Mouse (Mus musculus) fibroblast of lung, adult 2 months (primary cell): ENCODE results near the gene Slc24a5.

Experiments
- DNase-seq: peaks from one replicate; pipeline ENCODE4 v3.0.0-alpha.2; 2011; ENCODE audit warnings: low read depth

The Slc24a5 gene

DNA sequence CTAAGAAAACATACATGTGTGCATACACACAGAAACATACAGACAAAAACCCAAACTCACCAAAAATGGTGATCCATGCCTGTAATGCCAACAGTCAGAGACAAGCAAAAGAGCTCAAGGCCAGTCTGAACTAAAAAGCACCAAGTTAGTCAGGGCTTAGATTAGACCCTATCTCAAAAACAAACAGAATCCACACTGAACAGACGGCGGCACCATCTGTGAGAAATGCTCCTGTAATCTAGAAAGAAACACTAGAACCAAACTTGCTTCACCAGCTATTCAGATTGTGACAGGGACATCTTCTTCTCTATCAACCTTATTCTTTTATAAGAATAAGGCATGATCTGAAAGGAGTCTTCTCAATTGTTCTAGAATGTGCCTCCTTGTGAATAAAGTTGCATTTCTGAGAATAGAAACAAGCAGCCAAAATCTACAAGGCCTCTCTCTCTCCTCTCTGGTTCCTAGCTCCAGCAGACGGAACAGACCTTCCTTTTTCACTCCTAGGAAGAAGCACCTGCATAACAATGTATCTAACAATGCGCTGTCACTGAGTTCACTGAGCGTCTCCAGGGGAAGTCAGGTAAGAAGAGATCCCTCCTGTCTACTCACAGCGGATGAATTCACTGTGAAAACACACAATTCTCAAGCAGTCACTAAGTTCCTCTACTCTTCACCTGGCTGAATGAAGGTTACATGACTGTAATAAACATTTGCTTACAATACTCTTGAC lies 51.6 kb downstream of the Slc24a5 start:
- DNase-seq, result no peak

DNA sequence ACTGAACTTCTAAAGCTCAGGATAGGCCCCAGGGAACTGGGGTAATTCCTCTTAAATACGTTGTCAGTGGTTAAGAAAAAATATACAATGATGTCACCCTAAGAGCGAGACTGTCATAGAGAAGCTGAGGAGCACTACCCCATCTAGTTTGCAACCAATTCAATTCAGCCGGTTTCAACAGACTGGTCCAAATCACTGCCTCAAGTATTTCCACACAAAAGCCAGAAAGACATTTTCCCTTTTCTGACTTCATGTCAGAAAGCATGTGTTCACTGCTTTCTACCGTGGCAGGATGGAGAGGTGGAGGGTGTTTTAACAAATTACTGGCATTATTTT lies 54.3 kb downstream of the Slc24a5 start:
- DNase-seq, result no peak

DNA sequence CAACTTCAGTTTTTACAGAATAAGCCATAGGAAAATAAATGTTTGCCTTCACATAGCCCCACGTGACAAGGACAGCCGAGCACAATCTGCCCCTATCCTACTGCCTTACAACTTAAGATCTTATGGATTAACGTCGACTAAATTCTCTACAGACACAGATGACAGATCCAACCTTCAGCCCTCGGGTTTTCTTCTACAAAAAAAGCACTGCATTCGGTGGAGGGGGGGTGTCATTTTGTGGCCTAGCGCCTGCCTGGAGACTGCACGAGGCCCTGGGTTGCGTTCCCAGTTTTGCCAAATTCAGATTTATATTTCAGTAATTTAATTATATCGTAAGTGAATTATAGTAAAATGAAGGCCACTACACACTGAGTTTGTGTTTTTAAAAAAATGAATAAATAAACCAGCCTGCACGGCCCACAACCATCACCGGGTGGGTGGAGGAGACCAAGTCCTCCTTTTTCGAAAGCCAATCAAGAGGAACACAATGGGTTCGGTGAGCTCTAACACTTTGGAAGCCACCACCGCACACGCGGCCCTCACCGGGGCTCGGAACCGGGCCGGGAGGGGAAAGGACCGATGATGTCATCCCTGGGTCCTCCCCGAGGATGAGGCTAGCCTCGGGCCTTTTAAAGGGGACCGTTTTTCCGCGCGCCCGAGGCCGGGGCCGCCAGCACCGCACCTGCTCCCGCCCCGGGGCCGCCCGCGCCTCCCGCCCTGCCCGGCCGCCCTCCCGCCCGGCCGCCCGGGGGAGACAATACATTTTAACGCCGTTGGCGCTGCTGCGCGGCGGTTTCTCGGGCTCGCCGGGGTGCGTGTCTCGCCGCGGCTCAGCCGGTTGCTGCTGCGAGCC lies 54.9 kb downstream of the Slc24a5 start:
- no peak for DNase-seq

DNA sequence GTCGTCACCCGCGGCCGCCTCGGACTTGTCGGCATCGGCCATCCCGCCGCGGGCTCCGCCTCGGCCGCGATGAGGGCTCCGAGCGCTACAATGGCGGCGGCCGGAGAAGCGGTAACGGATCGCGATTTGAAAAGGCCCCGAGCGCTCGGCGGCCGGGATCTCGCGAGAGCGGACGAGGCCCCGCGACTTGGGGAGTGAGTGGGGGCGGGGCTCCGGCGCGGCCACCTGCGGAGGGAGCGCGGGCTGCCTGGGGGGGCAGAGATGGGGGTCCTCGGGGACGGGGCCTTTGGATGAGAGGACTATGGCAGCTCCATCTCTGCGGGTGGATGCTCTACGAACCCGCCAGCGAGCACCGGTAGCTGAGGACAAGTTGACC lies 55.5 kb downstream of the Slc24a5 start, which contains the start of gene Myef2:
Gene Myef2, minus strand, starts transcription at position 185 of the 376 bp plus-strand sequence.
- DNase-seq, result no peak

DNA sequence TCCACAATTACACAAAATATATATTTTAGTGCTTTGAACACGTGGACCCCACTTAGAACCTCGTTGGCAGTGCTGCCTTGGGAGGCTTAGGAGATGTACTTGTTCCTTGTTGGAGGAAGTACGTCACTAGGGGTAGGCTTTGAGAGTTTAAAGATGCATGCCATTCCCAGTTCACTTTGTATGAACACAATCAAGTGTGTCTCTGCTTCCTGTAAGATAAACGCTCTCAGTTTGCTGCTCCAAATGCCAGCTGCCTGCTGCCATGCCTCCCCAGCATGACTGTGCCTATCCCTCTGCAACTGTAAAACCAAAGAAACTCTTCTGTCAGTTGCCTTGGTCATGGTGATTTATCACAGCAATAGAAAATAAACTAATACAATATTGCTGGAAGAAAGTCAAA lies 57.9 kb downstream of the Slc24a5 start:
- DNase-seq, result no peak

DNA sequence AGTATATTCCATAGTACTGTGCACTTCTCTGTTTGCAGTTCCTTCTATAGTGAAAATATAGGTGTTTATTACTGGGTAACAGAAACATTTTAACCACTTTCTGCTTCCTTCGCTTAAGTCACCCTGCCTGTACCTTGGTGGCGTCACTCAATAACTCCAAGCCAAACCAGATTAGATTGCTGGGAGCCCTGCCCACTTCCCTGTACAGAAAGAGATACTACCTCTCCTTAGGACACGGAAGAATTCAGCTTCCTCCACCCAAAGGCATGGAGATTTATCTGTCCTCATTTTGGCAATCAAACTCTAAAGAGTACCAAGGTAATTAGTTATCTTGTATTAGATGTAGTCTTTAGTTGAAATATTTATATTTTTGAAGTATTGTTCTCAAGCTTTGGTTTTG lies 58.9 kb downstream of the Slc24a5 start:
- no peak for DNase-seq

DNA sequence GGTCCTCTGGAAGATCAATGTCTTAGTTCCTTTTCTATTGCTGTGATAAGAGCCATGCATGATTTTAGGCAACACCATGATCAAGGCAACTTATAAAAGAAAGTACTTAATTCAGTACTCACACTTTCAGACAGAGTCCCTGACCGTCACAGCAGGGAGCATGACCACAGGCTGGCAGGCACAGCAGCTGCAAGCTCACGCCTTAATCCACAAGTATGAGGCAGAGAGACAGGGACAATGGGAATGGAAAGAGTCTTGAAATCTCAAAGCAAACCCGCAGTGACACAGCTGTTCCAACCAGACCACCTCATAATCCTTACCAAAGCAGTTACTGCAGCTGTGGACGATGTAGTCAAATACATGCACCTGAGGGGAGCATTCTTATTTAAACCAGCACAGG lies 66.2 kb downstream of the Slc24a5 start:
- no peak for DNase-seq

DNA sequence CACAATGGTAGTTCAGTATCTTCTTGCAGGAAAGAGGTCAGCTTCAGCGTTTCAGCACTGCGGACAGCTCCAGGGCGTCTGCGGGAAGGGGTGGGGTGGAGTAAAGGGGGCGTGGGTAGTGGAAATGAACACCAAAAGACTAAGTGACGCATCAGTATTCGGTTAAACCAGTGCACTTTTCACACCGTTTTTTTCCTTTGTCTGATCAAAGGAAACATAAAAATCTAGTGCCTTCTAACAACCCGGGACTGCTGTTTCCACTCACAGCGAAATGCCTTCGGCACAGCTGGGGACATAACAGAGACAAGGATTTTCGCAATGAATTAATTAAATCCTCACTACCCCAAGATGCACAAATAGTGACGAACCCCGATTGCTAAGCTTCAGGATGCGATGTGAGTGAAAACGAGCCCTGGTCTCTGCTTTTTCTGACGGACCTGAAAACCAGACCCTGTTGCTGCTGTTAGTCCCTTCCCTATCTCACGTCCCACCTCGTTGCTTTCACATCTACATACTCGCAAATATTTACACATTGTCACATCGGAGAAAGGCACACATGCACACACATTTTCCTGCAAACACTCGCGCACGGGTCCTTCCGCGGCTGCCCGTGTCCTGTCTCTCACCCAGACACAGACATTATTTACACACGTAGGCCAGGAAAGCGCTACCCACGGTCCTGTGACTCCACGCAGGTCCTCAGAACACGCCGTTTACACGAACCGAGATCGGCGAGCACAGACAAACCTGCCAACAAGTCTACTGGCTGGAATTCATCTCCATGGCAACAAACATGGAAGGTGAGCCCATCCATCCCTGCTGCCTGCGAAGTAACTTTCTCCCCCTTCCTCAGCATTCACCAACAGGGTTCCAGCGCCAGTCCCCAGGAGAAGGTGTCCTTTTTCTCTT lies 68.2 kb downstream of the Slc24a5 start, which contains the start of gene Ctxn2:
Gene Ctxn2, plus strand, starts transcription at position 790 of the 909 bp plus-strand sequence.
- no peak for DNase-seq

DNA sequence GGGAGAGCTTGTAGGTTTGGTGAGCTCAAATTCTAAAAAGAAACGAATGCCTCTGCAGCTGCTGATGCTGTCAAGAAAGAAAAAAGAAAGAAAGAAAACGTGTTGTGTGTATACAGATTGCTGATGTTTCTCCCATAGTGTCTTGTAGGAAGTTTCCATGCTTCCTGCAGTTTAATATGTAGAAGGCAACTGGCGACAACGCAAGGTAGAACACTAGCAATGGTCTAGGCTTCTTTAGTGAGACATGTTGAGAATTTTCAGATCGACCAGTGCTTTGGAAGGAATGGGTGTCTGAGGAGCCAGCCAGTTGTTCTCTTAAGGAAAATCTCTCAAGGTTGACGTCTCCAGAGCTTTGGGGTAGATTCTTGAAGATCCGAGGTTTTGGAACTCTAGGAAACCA lies 68.9 kb downstream of the Slc24a5 start:
- no peak for DNase-seq
